Mouse (Mus musculus) stomach, postnatal 0 days (tissue): ENCODE results near the gene Trpc3. TPM values are rescaled to one million over a fixed set of nuclear protein-coding genes. Genes with fewer than 3 reads are reported as not detected.
"Not testable (repeated sequence)": the region's sequence is repeated elsewhere in the genome, so short reads cannot be mapped to it uniquely, and the experiment has no call there.

ENCODE experiments used
- ATAC-seq: fragments of 200-750 bp; cut with Nextera tagmentation; 2 replicates; pipeline ENCODE4 v1.8.0; 2017; ENCODE audit not compliant: low FRiP score, low TSS enrichment
- DNase-seq: peaks from one replicate; pipeline ENCODE4 v3.0.0-alpha.2; 2016; ENCODE audit warnings: low spot score
- H3K27ac ChIP-seq: fragments of 300-500 bp; sonication (generic); replicated peaks from 2 replicates; pipeline ENCODE4 v1.5.1; 2014; ENCODE audit warnings: mild to moderate bottlenecking, control low read depth
- H3K27me3 ChIP-seq: fragments of 300-500 bp; sonication (generic); 2 replicates; pipeline ENCODE4 v1.6.1; 2014; ENCODE audit warnings: low read length; ENCODE audit not compliant: control insufficient read depth, insufficient read depth
- H3K36me3 ChIP-seq: fragments of 300-500 bp; sonication (generic); 2 replicates; pipeline ENCODE4 v1.6.1; 2014; ENCODE audit warnings: low read length, mixed read lengths; ENCODE audit not compliant: control insufficient read depth, insufficient read depth
- H3K4me1 ChIP-seq: fragments of 300-500 bp; sonication (generic); replicated peaks from 2 replicates; pipeline ENCODE4 v1.6.1; 2014; ENCODE audit warnings: antibody characterized with exemption; ENCODE audit not compliant: control insufficient read depth, insufficient read depth
- H3K4me2 ChIP-seq: fragments of 300-500 bp; sonication (generic); replicated peaks from 2 replicates; pipeline ENCODE4 v1.6.1; 2014; ENCODE audit warnings: low read depth, mild to moderate bottlenecking, control low read depth, moderate library complexity
- H3K4me3 ChIP-seq: fragments of 300-500 bp; sonication (generic); 2 replicates; pipeline ENCODE4 v1.5.1; 2014; ENCODE audit warnings: low read depth, low read length, control low read depth
- H3K9ac ChIP-seq: fragments of 300-500 bp; sonication (generic); 2 replicates; pipeline ENCODE4 v1.6.1; 2014; ENCODE audit warnings: mild to moderate bottlenecking, low read length, control low read depth, mixed read lengths
- H3K9me3 ChIP-seq: fragments of 300-500 bp; sonication (generic); 2 replicates; pipeline ENCODE4 v1.6.1; 2016; ENCODE audit warnings: low read length; ENCODE audit not compliant: control insufficient read depth
- CTCF ChIP-seq: IDR thresholded peaks from 2 replicates; pipeline ENCODE4 v1.5.1; 2016; ENCODE audit warnings: antibody characterized with exemption, low read depth, mild to moderate bottlenecking, moderate library complexity
- EP300 ChIP-seq: optimal IDR thresholded peaks from 2 replicates; pipeline ENCODE3; 2016; ENCODE audit warnings: antibody characterized with exemption
- WGBS: fragments of 180-500 bp; shearing (Covaris S2); extraction: QIAGEN DNeasy Blood & Tissue Kit; methylation state at CpG from one replicate; pipeline ENCODE4 v1.1.7; 2014; 5-methylcytosine and 5-hydroxymethylcytosine counted together
- polyA plus RNA-seq: library from polyadenylated mRNA; unstranded; fragments of >200 nt; fragmentation: Nextera tagmentation; extraction: Ambion mirVana; gene quantifications from 2 replicates; pipeline ENCODE4 v1.2.1, GENCODE M21; 2015

Gene Trpc3
- polyA plus RNA-seq, 1 experiment from 2014 or later: 2.0 TPM

DNA sequence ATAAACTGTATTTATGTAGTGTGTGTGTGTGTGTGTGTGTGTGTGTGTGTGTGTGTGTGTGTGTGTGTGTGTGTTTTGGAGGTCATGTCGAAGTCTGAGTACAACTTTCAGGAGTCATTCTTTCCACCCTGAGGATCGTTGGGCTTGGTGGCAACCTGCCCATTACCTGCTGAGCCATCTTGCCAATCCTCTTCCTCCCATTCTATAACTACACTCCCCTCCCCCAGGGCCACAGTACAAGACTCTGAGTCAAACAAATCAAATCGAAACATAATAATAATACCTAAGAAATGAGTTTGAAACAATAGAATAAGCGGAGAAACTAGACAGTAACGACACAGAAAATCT is 76.1 kb downstream of the Trpc3 start:
- WGBS: 75% methylated on average over 5 of the region's 5 CpGs
- Histone ChIP-seq H3K4me1 (no peaks in the 10 kb centered on the region), H3K9me3 (no peaks in the 10 kb centered on the region), H3K4me2 (peak overlapping the region; percentile 83), H3K27ac (no peak overlapping the region), H3K36me3 (no peaks in the 10 kb centered on the region), H3K27me3 (no peaks in the 10 kb centered on the region), H3K9ac (no peak overlapping the region), H3K4me3 (no peak overlapping the region)
- ATAC-seq: no peak
- DNase-seq: no peak
- TF ChIP-seq CTCF (no peak), EP300 (no peak)

DNA sequence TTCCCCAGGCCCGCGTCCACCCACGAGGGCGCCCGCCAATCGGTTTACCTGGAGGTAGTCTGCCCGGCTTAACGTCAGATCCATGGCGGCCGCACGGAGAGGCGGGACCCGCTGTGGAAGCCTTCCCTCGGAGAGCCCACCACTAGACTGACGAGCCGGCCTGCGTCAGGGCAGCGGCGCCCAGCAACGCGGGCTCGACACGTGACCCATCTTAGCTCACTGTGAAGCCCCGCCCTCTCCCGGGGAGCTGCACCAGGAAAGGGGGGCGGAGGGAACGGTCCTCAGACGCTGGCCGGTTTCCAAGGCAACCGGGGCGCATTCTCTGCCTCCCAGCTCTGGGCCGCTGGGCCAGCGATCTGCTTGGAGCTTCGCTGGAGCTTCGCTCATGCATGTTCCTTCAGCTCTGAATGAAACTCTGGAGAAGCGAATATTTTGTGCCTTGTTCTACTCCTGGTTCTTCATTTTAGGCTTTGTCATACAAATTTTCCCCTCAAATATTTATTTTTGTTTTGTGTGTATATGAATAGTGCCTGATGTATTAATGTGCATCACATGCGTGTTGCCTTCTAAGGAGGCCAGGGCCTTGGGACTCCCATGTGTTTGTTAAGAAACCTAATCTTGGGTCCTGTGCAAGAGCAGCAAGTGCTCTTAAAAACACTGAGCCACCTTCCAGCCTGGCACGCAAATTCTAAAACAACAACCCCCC is 76.6 kb downstream of the Trpc3 start, which contains the start of gene Bbs7:
Gene Bbs7, minus strand, starts transcription at position 276 of the 706 bp plus-strand sequence.
- peak; percentile 98 for ATAC-seq
- no peak for TF ChIP-seq EP300
- TF ChIP-seq CTCF: peak; percentile 24
- WGBS: 3% methylated on average over 38 of the region's 38 CpGs
- Histone ChIP-seq H3K4me2 (peak within 1 kb of the TSS; percentile 83), H3K27ac (no peak within 1 kb of the TSS), H3K9me3 (no peaks in the 10 kb centered on the region), H3K27me3 (no peaks in the 10 kb centered on the region), H3K36me3 (no peaks in the 10 kb centered on the region), H3K4me1 (no peaks in the 10 kb centered on the region), H3K9ac (peak within 1 kb of the TSS; percentile 73), H3K4me3 (peak within 1 kb of the TSS; percentile 64)
- DNase-seq: peak; percentile 91

DNA sequence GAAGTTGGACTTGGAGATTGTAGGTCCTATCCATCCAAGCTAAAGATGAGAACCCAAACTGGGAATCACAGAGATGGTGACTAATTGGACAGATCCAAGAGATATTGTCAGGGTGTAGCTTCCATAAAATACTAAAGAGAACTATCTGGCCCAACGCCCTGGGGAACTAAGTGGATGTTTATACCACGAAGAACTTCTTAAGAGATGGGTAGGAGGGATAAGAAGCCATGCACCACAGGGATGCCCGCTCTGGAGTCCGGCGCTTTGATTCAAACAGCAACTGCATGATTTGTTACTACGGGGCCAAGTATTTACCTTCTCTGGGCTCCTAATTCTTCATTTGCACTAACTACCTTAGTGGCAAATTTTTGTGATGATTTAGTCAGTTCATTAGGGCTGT is 77.3 kb downstream of the Trpc3 start:
- Histone ChIP-seq H3K27ac (no peak overlapping the region), H3K9ac (peak overlapping the region; percentile 73), H3K27me3 (no peaks in the 10 kb centered on the region), H3K36me3 (no peaks in the 10 kb centered on the region), H3K4me3 (peak overlapping the region; percentile 64), H3K4me1 (no peaks in the 10 kb centered on the region), H3K4me2 (peak overlapping the region; percentile 83), H3K9me3 (no peaks in the 10 kb centered on the region)
- DNase-seq (no peak), ATAC-seq (no peak)
- WGBS: 6% methylated on average over 6 of the region's 6 CpGs
- TF ChIP-seq CTCF (no peak), EP300 (no peak)

DNA sequence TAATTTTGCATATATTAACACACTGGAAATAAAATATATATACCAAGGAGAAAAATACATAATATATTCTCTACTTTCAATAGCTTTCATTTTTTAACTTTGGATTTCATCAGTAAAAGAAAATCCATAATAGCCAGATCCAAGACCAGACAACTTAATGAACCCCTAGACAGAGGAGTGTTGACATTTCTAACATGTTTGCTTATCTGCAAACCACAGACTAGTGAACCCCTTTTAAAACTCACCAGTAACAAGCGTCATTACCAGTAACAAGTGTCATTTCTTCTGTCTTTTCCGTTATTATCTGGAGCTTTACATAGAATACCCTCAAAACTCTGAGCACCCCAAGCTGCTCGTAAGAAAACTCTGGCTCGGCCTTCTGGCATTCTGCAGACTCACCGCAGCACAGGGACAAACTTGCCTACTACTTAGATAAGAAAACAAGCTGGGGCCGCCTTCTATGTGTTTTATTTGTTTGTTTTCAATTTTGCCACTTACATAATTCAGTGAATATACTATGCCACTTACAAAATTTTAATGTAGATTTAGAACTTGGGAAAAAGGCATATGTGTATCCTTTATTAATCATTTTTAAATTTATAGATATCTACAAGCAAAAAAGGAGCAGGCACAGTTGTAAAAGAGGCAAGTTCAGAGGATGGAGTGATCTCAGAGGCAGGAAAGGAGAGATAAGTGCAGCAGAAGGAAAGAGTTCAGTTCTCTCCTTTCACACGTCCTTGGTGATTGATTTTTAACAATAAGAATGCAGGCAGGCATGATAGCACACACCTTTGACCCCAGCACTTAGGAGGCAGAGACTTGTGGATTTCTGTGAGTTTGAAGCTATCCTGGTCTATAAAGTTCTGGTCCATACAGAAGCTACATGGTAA is 83.8 kb downstream of the Trpc3 start:
- H3K36me3 ChIP-seq: no peaks in the 10 kb centered on the region
- H3K9me3 ChIP-seq: no peaks in the 10 kb centered on the region
- no peak for ATAC-seq
- no peaks in the 10 kb centered on the region for H3K27me3 ChIP-seq
- 77% methylated on average over 7 of the region's 7 CpGs for WGBS
- DNase-seq: no peak
- no peak overlapping the region for H3K9ac ChIP-seq
- H3K4me2 ChIP-seq: no peak overlapping the region
- H3K4me3 ChIP-seq: no peak overlapping the region
- TF ChIP-seq EP300: no peak
- no peaks in the 10 kb centered on the region for H3K4me1 ChIP-seq
- H3K27ac ChIP-seq: no peak overlapping the region

DNA sequence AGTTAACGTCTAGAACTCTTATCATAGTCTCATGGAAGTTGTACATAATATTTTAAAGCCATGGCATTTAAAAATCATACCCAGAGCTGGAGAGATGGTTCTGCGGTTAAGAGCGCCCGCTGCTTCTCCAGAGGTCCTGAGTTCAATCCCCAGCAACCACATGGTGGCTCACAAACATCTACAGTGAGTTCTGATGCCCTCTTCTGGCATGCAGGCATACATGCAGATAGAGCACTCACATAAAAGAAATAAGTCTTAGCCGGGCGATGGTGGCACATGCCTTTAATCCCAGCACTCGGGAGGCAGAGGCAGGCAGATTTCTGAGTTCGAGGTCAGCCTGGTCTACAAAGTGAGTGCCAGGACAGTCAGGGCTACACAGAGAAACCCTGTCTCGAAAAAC is 90.2 kb downstream of the Trpc3 start:
- H3K27ac ChIP-seq, H3K4me1 ChIP-seq, H3K4me2 ChIP-seq, DNase-seq, H3K9me3 ChIP-seq, H3K4me3 ChIP-seq, H3K36me3 ChIP-seq, ATAC-seq, H3K9ac ChIP-seq, H3K27me3 ChIP-seq: not testable (repeated sequence)
- WGBS: 93% methylated on average over 9 of the region's 9 CpGs
- TF ChIP-seq CTCF: peak; percentile 29

DNA sequence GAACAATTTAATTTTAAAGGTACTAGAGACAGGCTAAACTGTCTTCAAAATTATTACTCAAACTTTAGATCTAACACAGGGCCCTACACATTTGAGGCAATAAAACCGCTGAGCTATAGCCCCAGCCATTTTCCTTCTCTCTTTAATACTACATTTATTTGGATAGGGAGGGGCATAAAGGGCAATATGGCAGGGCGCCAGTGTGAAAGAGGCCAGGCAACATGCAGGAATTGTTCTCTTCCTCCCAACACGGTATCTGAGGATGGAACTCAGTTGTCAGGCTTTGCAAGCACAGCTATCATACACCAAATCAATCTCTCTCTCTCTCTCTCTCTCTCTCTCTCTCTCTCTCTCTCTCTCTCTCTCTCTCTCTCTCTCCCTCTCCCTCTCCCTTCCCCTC is 91.2 kb downstream of the Trpc3 start:
- DNase-seq: no peak
- WGBS: 38% methylated on average over 3 of the region's 3 CpGs
- Histone ChIP-seq H3K9ac (no peak overlapping the region), H3K4me1 (no peaks in the 10 kb centered on the region), H3K27me3 (no peaks in the 10 kb centered on the region), H3K27ac (no peak overlapping the region), H3K36me3 (no peaks in the 10 kb centered on the region), H3K4me2 (no peak overlapping the region), H3K4me3 (no peak overlapping the region), H3K9me3 (no peaks in the 10 kb centered on the region)
- ATAC-seq: no peak
- TF ChIP-seq EP300 (no peak), CTCF (no peak)
